Mouse (Mus musculus): ENCODE measurements at regions not wholly inside any gene's neighbourhood (a gene's known extent, or its start where the extent isn't known, plus 50 kb on each side); places are given as distances from the start of the nearest gene placed in this dataset.
A peak's percentile ranks its signal among the peaks of the same experiment; 100 is the strongest.

DNA sequence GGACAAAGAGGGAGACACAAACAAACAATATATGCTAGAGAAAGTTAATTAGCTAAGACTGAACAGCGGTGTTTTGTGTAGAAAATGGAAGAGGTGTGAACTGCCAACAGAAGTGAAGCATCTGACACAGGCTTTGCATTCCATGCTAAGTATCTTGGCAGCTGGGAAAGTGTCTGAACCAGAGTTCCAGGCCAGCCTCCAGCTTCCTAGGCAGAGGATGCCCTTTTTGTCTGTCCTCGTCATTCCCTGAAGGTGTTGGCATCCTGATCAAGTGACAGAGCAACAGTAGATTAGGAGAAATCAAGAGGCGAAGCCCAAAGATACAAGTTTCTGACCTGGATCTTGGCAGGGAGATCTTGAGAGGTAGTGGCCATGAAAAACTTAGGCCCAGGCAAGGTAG, 452.4 kb downstream of the Epha4 start:
- Histone ChIP-seq H3K9me3 (ENCODE audit: low read length) (no peaks in the 10 kb centered on the region), H3K27ac (ENCODE audit: low read depth, low read length) (no peak overlapping the region), H3K27me3 (ENCODE audit: insufficient read depth, low read length) (no peaks in the 10 kb centered on the region), H3K4me3 (ENCODE audit: low read depth, low read length) (no peak overlapping the region), H3K36me3 (ENCODE audit: insufficient read depth, low read length) (no peaks in the 10 kb centered on the region), H3K9ac (replicated peaks; ENCODE audit: low read length, poor library complexity, severe bottlenecking) (no peak overlapping the region), H3K4me2 (ENCODE audit: low read depth, low read length, poor library complexity, severe bottlenecking) (no peak overlapping the region), H3K4me1 (ENCODE audit: insufficient read depth, low read length) (no peaks in the 10 kb centered on the region)
- 92% methylated on average over 3 of the region's 3 CpGs for WGBS
- no peak for TF ChIP-seq CTCF (IDR thresholded peaks at IDR 0.05)
- no peak for DNase-seq (ENCODE audit: low spot score)
- ATAC-seq (ENCODE audit: low FRiP score): no peak

DNA sequence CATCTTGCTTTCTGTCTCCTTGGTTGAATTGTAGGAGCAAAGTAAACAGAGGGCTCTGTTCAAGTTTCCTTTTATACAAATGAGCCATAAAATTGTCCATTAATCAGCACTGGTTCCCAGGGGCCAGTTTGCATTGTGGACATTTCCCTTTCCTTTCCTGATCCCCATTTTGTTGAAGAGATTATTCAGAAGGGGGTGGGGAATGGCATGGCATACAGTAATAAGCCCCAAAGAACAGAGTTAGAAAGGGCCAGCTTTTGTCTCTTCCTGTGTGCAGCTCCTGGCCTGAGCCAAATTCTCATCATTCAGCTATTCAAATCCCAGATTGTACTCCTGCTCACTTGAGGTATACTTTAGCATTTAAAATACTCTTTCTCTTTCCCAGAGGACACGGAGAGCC, 441.8 kb downstream of the Epha4 start:
- Histone ChIP-seq H3K27ac (ENCODE audit: low read depth, low read length) (no peak overlapping the region), H3K27me3 (ENCODE audit: insufficient read depth, low read length) (no peaks in the 10 kb centered on the region), H3K4me3 (ENCODE audit: low read depth, low read length) (no peak overlapping the region), H3K36me3 (ENCODE audit: insufficient read depth, low read length) (no peaks in the 10 kb centered on the region), H3K4me2 (ENCODE audit: low read depth, low read length, poor library complexity, severe bottlenecking) (no peak overlapping the region), H3K9ac (replicated peaks; ENCODE audit: low read length, poor library complexity, severe bottlenecking) (no peak overlapping the region), H3K4me1 (ENCODE audit: insufficient read depth, low read length) (no peaks in the 10 kb centered on the region), H3K9me3 (ENCODE audit: low read length) (no peaks in the 10 kb centered on the region)
- WGBS: 50% methylated on average over 1 of the region's 1 CpGs
- no peak for TF ChIP-seq CTCF (IDR thresholded peaks at IDR 0.05)
- ATAC-seq (ENCODE audit: low FRiP score) (no peak), DNase-seq (ENCODE audit: low spot score) (peak; percentile 21)

DNA sequence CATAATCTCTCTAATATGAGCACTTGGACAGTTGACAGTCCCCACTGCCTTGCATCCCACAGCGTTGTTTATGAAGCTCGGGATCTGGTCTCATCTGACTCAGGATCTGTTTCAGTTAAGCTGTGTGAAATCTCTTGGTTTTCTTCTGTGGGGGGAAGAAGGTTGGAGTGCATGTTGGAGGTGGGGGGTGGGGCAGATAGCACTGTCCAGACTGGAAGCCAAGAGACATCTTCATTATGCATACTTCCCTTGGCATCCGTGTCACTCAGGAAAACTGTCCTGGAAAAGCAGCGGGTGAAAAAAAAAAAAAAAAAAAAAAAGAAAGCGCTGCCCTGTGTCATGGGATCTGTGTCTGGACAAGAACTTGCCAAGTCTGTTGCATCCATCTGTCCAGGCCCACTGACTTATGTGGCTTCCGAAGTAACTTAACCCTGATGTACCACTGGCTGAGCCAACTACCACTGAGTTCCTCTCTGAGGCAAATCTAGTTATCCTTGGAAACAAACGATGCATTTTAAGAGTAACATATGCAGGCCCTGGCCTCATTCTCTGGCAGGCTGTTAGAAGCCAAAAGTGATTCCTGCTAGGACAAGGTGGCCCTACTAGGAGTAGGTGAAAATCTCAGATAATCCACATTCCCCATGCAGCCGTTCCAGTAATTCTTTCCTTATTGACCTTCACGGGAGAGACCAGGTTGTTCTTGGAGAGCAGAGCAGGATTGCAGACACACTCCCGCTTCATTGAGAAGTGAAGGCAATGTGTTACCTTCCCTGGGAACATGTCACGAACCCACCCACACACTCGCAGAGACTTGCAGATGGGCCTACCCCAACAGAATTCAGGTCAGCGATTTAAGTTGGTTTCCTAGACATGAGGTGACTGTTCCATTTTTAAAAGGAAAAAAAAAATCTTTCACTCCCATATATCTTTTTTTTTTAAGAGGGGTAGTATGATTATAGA, 439.7 kb downstream of the Epha4 start:
- no peaks in the 10 kb centered on the region for H3K4me1 ChIP-seq (ENCODE audit: insufficient read depth, low read length)
- H3K9ac ChIP-seq (replicated peaks; ENCODE audit: low read length, poor library complexity, severe bottlenecking): no peak overlapping the region
- ATAC-seq (ENCODE audit: low FRiP score) (no peak), DNase-seq (ENCODE audit: low spot score) (peak; percentile 76)
- no peak for TF ChIP-seq CTCF (IDR thresholded peaks at IDR 0.05)
- H3K27me3 ChIP-seq (ENCODE audit: insufficient read depth, low read length): no peaks in the 10 kb centered on the region
- H3K36me3 ChIP-seq (ENCODE audit: insufficient read depth, low read length): no peaks in the 10 kb centered on the region
- WGBS: 79% methylated on average over 13 of the region's 13 CpGs
- H3K4me3 ChIP-seq (ENCODE audit: low read depth, low read length): no peak overlapping the region
- H3K9me3 ChIP-seq (ENCODE audit: low read length): no peaks in the 10 kb centered on the region
- no peak overlapping the region for H3K4me2 ChIP-seq (ENCODE audit: low read depth, low read length, poor library complexity, severe bottlenecking)
- no peak overlapping the region for H3K27ac ChIP-seq (ENCODE audit: low read depth, low read length)

DNA sequence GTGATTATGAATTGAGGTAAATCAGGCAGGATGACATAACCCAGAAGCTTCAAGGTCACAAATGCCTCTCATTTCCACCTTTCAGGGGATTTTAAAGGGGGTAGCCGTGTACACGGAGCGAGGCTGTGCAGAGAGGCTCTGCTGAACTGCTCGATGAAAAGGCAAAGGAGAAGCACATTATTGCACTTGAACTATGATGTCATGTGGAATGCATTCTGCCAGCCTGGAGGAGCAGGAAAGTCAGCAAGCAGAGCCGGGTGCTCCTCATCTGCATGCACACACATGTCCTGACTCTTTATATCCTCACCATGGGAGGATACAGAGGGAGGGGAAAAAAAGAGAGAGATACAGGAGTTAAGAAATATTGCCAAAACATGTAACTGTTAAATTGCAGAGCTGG, 434.1 kb downstream of the Epha4 start:
- Histone ChIP-seq H3K9me3 (ENCODE audit: low read length) (no peaks in the 10 kb centered on the region), H3K4me3 (ENCODE audit: low read depth, low read length) (no peak overlapping the region), H3K27me3 (ENCODE audit: insufficient read depth, low read length) (no peaks in the 10 kb centered on the region), H3K27ac (ENCODE audit: low read depth, low read length) (no peak overlapping the region), H3K4me1 (ENCODE audit: insufficient read depth, low read length) (peaks cover 3% of the 10 kb centered on the region; the same call in 1 of the 2 replicates), H3K4me2 (ENCODE audit: low read depth, low read length, poor library complexity, severe bottlenecking) (no peak overlapping the region), H3K9ac (replicated peaks; ENCODE audit: low read length, poor library complexity, severe bottlenecking) (0 out of 2 replicates have a peak overlapping the region, but pooled peaks have one; percentile 13), H3K36me3 (ENCODE audit: insufficient read depth, low read length) (no peaks in the 10 kb centered on the region)
- DNase-seq (ENCODE audit: low spot score) (no peak), ATAC-seq (ENCODE audit: low FRiP score) (no peak)
- TF ChIP-seq CTCF (IDR thresholded peaks at IDR 0.05): no peak
- 31% methylated on average over 5 of the region's 5 CpGs for WGBS

DNA sequence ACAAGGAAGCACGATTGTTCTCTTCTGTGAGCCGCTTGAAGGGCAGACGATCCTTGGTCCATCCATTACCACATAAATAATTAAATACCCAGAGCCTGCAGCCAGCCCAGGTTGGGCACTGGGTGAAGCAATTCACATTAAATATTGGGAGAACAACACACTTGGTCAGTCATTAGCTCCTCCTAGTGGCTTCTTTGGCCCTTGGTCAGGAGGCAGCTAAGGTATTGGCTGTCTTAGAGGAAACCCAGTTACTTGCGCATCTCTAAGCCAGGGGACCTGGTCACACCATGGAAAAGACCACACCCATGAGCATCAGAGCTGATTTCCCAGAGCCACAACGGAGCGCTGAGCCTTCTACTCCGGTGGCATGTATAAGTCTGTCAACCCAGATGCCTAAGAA, 433.2 kb downstream of the Epha4 start:
- Histone ChIP-seq H3K4me2 (ENCODE audit: low read depth, low read length, poor library complexity, severe bottlenecking) (no peak overlapping the region), H3K4me1 (ENCODE audit: insufficient read depth, low read length) (peaks cover 3% of the 10 kb centered on the region; the same call in 1 of the 2 replicates), H3K4me3 (ENCODE audit: low read depth, low read length) (no peak overlapping the region), H3K36me3 (ENCODE audit: insufficient read depth, low read length) (no peaks in the 10 kb centered on the region), H3K9me3 (ENCODE audit: low read length) (no peaks in the 10 kb centered on the region), H3K27ac (ENCODE audit: low read depth, low read length) (no peak overlapping the region), H3K9ac (replicated peaks; ENCODE audit: low read length, poor library complexity, severe bottlenecking) (no peak overlapping the region), H3K27me3 (ENCODE audit: insufficient read depth, low read length) (no peaks in the 10 kb centered on the region)
- peak; percentile 62 for DNase-seq (ENCODE audit: low spot score)
- WGBS: 41% methylated on average over 7 of the region's 7 CpGs
- ATAC-seq (ENCODE audit: low FRiP score): no peak
- TF ChIP-seq CTCF (IDR thresholded peaks at IDR 0.05): peak; percentile 64

DNA sequence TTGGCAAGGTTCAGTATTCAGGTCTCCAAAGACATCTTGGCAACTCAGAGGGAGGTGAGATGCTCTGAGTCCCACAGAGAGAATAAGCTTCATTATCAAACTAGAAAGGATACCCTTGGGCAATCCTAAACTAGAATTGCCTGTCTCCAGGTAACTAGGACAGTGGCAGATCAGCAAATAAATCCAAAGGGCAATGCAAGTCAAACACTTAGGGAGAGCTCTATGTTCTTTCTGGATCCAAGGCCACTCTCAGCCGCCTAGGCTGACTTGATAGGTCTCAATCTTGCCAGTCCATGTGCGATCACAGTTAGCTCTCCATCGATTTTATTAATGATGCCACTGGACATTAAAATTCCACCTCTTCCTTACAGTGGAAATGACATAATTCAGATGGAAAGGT, 432.5 kb downstream of the Epha4 start:
- no peak for DNase-seq (ENCODE audit: low spot score)
- H3K9me3 ChIP-seq (ENCODE audit: low read length): no peaks in the 10 kb centered on the region
- H3K9ac ChIP-seq (replicated peaks; ENCODE audit: low read length, poor library complexity, severe bottlenecking): no peak overlapping the region
- no peaks in the 10 kb centered on the region for H3K36me3 ChIP-seq (ENCODE audit: insufficient read depth, low read length)
- peaks cover 3% of the 10 kb centered on the region; the same call in 1 of the 2 replicates for H3K4me1 ChIP-seq (ENCODE audit: insufficient read depth, low read length)
- TF ChIP-seq CTCF (IDR thresholded peaks at IDR 0.05): no peak
- no peak overlapping the region for H3K4me2 ChIP-seq (ENCODE audit: low read depth, low read length, poor library complexity, severe bottlenecking)
- no peak overlapping the region for H3K27ac ChIP-seq (ENCODE audit: low read depth, low read length)
- ATAC-seq (ENCODE audit: low FRiP score): no peak
- H3K4me3 ChIP-seq (ENCODE audit: low read depth, low read length): no peak overlapping the region
- H3K27me3 ChIP-seq (ENCODE audit: insufficient read depth, low read length): no peaks in the 10 kb centered on the region
- WGBS: 98% methylated on average over 3 of the region's 3 CpGs

All from midbrain, postnatal 0 days (tissue).